Mouse (Mus musculus) adrenal gland, adult 2 months (tissue): ENCODE measurements around the gene Hikeshi. TPM values are rescaled to one million over a fixed set of nuclear protein-coding genes. Genes with fewer than 3 reads are reported as not detected.

Experiments used
- DNase-seq: peaks from one replicate; pipeline ENCODE4 v3.0.0; 2021
- long read RNA-seq: library from polyadenylated mRNA; stranded (forward); transcript quantifications from one replicate; pipeline ENCODE4 v2.0.0, GENCODE M21; 2021
- polyA plus RNA-seq: library from polyadenylated mRNA; depleted of rRNA; stranded (reverse); fragments of >200 nt; gene quantifications from 2 replicates; pipeline ENCODE4 v1.2.3, GENCODE M21; 2012; rRNA removed
- total RNA-seq, 2 experiments: library from RNA; stranded (reverse); gene quantifications; 2 replicates each; pipeline ENCODE4 v1.2.3; 2021

Hikeshi gene
- total RNA-seq, result 10 to 100 TPM; 84.6 to 85.3 TPM
- 36.6 and 69.6 TPM in 2 replicates for polyA plus RNA-seq
- long read RNA-seq, transcript Hikeshi-206 (5 exons, 2,224 nt), result major isoform, 25 of 29 reads
- long read RNA-seq, partial matches to known transcripts, result 0 of 29 reads
- long read RNA-seq, other reads (novel, unspliced or antisense), result 0 of 29 reads

DNA sequence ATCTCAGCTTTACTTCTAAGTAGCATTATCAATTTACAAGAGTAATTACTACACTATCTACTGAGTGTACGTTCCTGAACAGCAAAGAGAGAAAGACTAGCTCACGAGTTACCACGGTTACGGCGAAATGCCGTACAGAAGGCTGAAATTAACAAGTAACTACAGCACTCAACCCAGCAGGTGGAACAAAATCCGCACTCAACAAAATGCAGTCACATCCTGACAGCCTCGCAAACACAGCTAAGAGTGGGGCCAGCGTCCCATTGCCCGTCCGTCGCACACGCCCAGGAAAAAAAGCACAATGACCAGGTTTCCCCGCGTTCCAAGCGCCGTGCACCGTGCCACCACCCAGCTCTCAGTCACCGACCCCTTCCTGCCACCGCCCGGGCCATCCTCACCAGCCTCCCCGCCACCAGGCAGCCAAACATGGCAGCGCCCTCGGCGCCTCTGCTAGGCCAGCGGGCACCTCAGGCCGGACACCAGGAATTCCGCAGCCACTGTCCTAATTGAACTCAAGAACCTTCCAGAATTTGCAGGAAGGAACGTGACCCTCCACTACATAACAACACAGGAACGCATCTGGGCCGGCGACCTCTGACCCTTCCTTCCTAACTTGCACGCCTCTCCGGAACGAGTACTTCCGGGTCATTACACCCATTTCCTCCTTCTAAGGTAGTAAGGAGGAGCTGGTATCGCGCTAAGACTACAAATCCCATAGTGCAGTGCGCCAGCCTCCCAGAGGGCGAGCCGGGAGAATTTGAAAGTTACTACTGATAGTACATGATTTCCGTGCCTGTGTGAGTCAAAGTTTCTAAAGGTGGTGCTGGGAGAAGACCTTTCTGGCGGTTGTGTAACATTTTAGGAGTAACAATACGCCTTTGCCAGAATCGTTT is at the start of gene Hikeshi:
TSS of gene Hikeshi (minus strand) at position 634 of the 893 bp plus-strand sequence.
- DNase-seq, result peak; percentile 94

DNA sequence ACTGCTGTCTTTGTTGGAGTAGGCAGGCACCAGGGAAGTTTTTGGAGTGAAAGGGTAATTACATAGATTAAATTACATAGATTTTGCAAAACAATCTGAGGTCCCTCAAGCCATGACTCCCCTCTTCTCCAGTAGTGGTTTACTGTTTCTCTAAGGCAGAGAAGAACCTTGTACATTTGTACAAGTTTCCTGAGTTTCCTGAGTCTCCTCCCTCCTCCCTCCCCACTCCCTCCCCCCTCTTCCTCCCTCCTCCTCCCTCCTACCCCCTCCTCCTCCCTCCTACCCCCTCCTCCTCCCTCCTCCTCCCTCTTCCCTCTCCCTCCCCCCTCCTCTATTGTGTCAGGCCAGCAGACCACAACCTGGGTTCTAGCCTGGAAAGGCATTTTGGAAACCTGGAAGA is 43.4 kb upstream of the Hikeshi start:
- DNase-seq, result no peak

DNA sequence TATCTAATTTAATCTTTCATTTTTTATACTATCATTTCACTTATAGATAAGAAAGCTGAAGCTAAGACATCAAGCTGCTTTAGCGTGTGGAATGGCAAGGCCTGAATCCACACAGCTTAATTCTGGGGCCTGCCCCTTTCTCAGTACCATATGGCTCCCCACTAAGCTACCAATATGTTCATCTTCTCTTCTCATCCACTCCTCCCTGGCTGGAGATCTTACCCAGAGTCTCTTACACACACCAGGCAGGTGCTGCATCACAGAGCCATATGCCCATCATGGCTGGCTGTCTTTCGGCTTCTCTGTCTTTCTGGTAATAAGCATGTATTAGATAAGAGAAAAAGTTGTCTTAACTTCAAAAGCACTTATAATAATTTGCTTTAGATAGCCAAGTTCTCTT is 42.4 kb upstream of the Hikeshi start:
- DNase-seq, result no peak

DNA sequence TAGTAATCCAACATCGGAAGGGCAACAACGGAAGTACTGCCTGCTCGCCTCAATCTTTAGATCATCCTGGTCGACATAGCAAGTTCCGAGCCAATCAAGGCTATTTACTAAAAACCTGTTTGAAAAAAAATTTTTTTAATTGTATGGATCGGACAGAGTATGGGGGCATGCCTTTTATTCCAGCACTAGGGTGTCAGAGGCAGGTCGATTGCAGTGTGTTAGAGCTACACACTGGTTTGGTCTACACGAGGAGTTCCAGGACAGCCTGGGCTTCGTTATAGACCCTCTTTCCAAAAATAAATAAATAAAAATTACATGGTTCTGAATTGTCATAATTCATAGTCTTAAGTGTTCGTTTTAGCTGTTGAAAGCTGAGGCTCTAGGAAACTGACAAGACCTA is 40.6 kb upstream of the Hikeshi start:
- no peak for DNase-seq

DNA sequence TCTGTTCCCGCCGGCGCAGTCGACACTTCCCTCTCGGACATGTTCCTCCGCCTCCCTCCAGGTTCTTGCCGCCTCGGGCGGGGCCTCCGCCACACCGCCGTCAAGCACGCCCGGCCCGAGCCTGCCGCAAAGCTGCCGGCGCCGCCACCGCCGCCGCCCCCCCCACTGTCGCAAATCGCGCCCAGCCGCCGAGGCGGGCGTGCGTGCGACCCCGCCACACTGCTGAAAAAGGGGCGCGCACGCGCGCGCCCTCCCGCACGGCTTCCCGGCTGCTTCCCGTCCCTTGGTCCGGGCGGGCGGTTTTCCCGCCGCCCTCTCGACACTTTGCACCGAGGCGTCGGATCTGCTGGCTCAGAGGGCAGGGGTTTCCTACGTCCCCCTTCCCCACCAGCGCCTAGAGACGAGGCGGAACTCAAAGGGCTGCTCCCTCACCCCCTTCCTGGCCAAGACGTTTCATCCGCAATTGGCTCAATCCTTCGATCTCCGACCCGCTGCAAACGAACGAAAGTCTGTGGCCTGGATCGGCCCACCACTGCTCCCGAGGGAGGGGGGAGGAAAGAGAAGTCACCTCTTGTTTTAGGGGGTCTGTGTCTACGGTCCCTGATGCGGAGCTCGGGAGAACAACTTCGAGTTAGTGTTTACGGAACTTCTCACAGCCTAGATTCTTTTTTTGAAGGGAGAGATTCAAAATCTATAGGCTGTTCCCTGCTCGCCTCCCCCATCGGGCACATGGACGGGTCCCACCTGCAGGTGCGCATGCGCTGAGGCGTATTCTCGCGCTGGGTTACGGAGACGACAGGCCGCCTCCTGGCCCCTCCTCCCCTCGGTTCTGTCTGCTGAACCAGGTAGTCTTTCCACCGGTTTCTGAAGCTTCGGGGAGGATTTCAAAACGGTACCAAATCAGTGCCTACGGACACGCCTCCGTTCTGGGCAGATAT is 39.8 kb upstream of the Hikeshi start, which contains the start of gene Eed:
TSS of gene Eed (minus strand) at position 499 of the 938 bp plus-strand sequence.
- DNase-seq, result peak; percentile 96

DNA sequence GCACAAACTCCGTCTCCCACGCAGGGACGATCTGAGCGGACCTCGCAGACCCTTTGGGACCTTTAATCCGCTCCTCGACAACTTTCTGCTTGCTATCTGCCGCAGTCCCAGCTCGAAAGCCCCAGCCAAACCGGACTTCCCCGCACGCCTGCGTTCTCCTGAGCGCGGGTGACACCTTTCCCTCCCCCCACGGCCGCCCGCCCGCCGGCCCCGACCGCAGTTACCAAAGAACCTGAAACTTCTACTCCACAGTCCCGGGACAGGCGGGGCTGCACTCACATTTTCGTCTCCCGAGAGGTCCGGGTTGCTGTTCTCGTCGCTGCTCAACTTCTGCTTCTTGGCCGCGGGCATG is 39.1 kb upstream of the Hikeshi start:
- no peak for DNase-seq

DNA sequence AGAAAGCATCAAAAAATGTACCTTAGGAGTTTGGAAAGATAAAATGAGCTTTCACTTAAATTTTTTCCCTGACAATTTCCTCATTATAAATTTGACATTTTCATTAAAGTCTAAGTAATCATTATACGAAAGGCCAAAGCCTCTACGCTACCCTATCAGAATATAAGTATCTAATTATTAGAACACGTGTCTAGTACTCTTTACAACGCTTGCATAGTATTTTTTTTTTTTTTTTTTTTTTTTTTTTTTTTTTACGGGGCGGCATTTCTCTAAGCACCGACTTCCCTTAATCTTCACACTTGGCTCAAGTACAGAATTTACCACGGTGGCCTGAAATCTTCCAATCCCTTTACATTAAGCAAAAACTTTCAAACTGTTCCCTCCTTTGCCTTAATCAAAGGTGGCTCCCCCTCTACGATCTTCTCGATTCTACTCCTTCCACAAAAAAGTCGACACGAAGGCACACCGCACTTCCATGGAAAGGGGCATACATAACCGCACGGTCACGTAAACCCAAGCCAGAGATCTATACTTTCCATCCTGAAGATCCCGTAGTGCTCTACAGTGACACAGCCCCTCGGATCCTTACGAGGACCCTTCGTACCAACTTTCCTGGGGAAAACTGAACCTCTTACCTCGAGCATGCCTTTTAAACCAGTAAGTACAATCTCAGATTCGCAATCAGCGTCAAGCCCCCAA is 38.6 kb upstream of the Hikeshi start:
- no peak for DNase-seq

DNA sequence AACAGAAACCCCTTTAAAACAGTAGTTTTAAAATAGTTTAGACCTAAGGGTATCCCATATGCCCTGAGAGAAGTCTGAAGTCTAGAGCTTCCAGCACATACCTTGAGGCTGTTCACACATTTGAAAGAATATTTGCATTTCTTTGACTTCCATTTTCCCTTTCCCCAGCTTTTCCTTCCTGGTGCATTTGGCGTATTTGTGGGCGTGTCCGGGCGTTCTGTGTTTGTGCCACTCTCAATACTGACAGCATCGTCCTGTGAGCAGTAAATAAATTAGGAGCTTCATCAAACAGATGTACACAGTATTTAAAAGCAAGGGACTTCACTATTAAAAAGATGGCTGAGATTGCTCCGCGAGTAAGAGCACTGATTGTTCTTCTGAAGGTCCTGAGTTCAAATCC is 35.8 kb upstream of the Hikeshi start:
- DNase-seq, result no peak

DNA sequence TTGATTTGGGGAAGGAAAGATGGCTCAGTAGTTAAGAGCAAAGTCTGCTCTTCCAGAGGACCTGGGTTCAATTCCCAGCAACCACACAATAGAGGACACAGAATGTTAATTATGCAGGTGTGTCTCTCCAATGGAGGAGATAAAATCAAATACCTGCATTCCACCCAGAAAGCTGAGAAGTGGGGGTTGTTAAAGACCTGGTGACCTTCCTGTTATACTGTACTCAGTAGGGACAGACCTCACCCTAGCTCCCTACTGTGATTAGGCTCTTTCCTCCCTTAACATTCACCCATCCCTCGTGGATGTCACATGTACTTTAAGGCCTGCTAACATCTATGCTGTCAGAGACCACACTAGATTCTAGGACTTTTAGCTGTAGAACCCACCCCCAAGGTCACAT is 34.6 kb upstream of the Hikeshi start:
- DNase-seq, result no peak

DNA sequence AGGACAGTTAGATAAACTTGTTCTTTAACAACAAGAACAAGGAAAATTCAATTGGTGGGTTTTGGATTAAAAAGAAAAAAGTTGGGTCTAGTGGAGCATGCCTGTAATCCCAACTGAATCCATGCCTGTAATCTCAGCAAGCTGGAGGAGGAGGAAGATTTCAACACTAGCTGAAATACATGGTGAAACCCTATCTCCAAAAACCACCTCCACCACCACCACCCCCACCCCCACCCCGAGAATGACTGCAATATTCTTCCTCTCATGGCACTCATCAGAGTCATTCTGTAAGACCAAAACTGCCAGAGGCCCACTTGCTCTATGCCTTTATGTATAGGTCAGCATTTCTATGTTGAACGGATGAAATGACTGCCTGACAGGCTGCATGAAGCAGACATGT is 26.2 kb upstream of the Hikeshi start:
- no peak for DNase-seq

DNA sequence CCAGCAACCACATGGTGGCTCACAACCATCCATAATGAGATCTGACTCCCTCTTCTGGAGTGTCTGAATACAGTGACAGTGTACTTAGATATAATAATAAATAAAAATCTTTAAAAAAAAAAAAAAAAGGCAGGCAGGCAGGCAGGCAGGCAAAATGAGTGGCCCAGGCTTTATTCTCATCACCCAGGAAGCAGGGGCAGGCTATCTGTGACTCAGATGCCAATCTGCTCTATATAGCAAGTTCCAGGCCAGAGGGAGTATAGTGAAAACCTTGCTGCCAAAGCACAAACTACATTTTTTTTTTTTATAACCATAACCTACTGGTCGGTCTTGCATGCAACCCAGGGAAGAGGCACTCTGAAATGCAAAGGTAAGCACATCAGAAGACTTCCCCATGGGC is 25.8 kb upstream of the Hikeshi start:
- no peak for DNase-seq

DNA sequence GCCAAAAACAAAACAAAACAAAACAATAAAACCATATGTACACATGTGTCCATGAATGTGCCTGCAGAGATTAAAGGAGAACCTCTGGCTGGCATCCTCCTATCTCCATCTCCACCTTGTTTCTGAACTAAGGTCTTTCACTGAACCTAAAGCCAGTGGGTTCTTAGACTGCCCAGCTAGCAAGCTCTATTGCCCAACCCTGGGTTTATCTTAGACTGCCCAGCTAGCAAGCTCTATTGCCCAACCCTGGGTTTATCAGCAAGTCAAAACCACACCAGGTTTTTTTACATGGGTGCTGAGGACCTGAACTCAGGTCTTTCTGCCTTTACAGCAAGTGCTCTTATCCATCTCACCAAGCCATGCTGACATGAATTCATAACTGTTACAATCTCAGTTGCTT is 22.1 kb upstream of the Hikeshi start:
- no peak for DNase-seq

DNA sequence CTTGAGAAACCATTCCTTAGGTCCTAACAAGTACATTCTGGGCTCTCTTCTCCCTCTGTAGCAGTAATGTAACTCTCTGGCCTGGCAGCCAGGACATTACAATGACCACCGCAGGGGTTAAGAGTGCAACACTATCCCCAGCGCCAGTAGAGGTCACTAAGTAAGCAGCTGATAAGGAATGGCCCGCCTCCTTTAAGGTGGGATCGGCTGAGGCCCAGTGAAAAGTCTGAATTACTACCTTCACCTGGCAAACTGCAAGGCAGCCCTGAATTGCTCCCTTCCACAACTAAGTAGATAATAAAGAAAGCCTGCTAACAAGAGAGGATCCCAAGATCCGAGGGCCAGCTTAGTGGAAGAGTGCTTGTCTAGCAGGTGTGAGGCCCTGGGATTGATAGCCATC is 16.3 kb upstream of the Hikeshi start:
- no peak for DNase-seq

DNA sequence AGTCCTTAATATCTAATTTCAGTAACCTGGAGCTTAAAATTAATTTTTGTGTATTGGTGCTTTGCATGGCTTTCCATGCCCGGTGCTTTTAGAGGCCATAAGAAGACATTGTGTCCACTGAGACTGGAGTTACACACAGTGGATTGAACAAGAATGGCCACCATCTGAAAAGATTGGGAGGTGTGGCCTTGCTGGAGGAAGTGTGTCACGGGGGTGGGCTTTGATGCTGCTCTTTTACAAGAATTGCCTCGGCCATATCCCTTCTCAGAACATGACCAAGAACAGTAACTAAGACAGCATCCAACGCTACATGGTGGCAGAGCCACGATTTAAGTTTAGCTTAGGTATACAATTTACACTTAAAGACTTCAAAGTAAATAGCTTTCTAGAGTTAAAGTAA is 13.3 kb upstream of the Hikeshi start:
- no peak for DNase-seq

DNA sequence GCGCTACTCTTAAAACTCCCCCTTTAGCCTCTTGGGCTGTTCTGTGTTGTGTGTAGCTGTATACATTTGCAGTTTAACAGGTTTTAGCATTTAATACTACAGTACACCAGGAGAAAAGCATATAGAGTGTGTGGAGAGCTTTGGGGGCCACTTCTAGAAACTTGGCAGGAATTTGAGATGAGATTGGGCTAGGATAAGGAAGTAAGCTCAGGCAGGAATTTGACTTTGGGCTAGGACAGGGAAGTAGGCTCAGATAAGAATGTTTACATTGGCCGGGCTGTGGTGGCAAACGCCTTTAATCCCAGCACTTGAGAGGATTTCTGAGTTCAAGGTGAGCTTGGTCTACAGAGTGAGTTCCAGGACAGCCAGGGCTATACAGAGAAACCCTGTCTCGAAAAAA is 8.4 kb upstream of the Hikeshi start:
- DNase-seq, result no peak

DNA sequence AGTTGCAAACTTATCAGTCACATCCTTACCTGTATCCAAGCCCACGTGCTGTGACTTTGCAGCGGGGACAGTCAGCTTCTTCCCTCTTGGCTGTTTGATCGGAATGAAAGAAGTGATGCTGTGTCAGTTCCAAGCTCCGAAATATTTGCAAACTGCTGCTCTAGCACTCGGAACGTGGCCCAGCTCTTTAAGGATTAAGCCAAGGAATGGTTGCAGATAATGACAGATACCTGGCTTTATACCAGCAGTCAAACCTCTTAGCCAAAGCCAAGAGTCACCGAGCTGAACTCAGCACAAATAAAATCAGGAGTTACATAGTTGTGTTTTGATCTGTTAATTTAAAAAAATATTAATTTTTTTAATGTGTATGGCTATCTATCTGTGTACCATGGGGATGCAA is 7.0 kb upstream of the Hikeshi start:
- no peak for DNase-seq

DNA sequence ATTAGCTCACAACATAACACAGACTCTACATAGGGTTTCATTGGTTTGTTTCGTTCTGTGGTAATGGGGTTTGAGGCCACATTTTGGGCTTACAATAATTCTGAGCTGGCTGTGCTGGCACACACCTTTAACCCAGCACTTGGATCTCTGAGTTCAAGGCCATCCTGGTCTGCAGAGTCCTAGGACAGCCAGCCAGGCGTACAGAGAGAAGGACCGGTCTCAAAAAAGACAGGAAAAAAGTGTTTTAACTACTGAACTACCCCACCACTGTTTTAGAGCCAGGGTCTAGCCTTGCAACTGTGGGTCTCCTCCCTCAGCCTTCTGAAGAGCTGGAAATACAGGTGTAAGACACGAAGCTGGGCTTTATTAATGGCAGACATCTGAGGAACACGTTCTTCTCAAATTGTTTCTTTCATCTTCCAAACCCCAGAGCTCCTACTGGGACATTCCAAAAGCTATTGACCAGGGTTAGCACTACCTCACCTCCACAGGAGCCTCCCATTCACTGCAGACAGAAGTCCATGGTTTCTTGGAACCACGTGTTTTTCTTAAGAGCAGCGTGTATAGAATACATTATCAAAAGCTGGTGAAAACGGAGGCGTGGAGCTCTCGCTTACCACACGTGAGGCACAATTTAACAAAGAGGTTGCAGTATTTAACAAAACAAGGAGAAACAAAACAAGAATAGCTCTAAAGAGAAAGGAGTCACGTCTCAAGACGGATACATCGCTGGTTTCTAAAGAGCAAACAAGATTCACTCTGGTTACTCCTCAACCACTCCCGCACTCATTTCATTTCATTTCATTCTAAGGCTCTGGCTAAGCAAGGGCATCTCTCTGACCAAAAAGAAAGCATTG is 1.3 kb downstream of the Hikeshi start:
- DNase-seq, result peak; percentile 14

DNA sequence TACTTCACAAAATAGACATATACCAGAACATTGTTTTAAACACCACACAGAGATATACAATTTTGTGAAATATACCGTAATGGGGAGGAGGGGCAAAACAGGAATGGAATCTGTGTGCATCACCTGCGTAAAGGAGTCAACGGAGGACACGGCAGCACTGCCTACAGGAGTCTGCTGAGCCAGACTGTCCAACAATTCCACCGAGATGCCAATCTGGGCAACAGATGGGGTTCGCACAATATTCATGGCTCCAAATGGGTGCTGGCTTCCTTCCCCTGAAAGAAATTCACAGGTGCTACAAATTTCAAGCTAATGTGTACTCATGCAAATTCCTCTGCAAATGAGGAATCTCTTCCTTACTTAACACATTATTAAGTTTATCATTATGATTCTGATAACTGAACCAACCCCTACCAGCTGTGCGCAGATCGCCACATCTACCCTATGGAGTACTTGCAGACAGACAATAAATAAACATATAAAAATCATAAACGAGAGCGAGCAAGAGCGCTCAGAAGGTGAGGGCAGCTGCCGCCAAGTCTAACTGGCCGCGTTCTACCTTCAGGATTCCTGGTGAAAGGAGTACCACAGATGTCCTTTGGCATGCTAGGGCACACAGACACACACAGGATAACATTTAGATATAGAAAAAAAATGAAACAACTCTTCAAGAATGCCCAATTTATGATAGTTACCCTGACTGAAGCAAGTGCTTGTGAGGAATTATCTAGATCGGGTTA is 17.4 kb downstream of the Hikeshi start:
- DNase-seq, result no peak

DNA sequence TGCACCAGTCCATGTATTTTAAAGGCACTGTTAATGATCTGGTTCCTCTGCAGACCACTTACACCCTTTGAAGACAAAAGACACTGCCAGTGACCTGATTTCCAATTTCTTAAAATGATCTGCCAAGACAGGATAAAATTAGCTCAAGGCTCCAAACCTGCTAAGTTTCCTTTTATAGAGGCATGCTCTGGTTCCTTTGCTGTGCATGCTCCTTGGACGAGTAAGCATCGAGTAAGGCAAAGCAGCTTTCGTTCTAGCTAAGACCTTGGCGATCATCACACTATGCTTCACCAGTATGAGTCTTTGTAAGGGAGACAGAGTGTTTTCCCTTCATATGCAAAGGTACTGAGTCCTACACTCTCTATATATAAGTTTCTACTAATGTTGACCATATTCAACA is 23.2 kb downstream of the Hikeshi start:
- DNase-seq, result no peak

DNA sequence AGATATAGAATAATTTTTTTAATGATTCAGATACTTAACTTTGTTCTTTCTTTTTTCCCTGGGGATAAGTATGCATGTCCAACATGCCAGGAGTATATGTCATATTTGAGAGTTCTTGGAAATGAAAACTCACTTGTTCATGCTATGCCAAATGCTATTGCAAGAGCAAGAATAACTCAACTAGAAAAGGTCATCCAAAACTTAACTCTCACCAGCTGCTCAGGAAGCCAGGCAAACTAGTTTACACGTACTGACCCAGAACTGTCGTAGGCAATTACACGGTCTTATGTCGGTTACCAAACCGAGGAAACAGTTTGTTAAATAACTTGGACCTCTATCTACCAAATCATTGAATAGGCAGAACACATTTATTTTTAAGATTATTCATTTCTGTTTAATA is 24.3 kb downstream of the Hikeshi start:
- DNase-seq, result no peak
